Mouse (Mus musculus): ENCODE measurements at regions not wholly inside any gene's neighbourhood (a gene's known extent, or its start where the extent isn't known, plus 50 kb on each side); places are given as distances from the start of the nearest gene placed in this dataset.

DNA sequence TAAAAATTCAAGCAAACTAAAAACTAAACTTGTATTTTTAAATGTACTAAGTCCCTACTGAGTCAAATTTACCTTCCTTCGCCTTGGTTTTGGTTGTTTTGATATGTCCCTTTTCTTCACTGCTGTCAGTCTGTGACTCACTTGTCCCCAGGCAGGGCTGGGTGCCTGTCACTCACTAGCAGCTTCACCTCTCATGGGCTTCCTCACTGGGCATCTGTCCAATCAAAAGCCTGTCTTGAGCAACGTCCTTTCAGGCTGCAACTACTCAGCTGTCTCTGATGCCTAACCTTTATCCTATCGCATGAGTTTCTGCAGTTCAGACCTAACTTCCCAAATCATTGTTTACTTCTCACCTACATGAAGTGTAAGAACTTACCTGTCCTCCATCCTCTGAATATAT, 61.2 kb upstream of the Ptchd3 start:
- peak; percentile 7 for DNase-seq (ENCODE audit: low read depth)

DNA sequence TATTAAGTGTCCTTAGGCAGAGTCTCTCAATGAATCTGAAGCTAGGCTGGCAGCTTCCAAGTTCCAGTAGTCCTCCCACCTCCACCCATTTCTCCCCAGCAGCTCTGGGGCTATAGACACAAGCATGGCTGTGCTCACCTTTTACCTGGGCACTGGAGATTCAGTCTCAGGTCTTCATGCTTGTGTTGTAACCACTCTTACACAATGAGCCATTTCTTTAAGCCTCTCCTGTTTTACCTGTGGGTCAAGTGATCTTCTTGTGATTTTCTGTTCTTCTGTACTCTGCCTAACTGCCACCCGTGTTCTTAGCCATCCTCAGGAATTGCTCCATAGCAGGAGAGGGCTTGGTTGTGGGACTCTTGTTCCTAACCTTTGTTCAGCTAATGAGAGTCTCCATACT, 60.0 kb upstream of the Ptchd3 start:
- DNase-seq (ENCODE audit: low read depth), result no peak

- DNase-seq (ENCODE audit: low read depth), result peak; percentile 24
Measured at GRCm38 (mm10) chr11:121776947-121777346, 53.1 kb upstream of the Ptchd3 start.

- DNase-seq (ENCODE audit: low read depth), result peak; percentile 13
Measured at GRCm38 (mm10) chr11:121777553-121777952, 52.5 kb upstream of the Ptchd3 start.
